Mouse (Mus musculus) cerebellum, adult 2 months (tissue): ENCODE data around the gene Pard3b.

Experiments used
- CTCF ChIP-seq: fragments of 200-500 bp; IDR thresholded peaks from 2 replicates; pipeline ENCODE4 v1.5.1; 2011; ENCODE audit warnings: low read depth, mild to moderate bottlenecking, control low read depth, low read length, moderate library complexity, borderline replicate concordance; ENCODE audit not compliant: insufficient read depth
- POLR2A ChIP-seq: fragments of 200-500 bp; IDR thresholded peaks from 2 replicates; pipeline ENCODE4 v1.6.1; 2011; ENCODE audit warnings: low read length, control low read depth, borderline replicate concordance; ENCODE audit not compliant: insufficient read depth

GRCm38 (mm10) chr1:62213285-62213684 is 574.7 kb downstream of the Pard3b start:
- TF ChIP-seq POLR2A, result no peak
- no peak for TF ChIP-seq CTCF
